Mouse (Mus musculus) spleen, embryonic (tissue): ENCODE measurements around the gene Lrrc30.

Experiments
- CTCF ChIA-PET: fragments of 350-600 bp; sonication (Branson Sonifier 250); formaldehyde crosslinking; loops from one replicate; lab custom pipeline; 2022; lab: Charles Lee

Lrrc30 gene

DNA sequence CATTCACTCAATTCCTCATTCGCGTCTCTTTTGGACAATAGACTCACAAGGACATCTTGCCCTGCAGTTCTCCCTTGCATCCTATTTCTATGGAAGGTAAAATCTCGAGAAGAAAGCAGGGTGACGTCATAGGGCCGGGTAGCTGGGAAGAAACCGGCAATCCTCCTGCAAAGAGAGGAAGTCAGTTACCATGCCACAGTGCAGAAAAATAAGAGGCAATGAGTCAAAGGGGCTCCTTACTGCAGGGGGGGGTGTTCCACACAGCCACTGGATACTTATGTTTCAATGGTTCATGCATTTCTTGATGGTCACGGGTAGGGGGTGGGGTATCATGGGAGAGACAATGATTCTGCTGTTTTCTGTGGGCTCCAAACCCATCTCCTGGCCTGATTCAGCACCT, 49.1 kb downstream of the Lrrc30 start:
- CTCF ChIA-PET: no interaction called here

DNA sequence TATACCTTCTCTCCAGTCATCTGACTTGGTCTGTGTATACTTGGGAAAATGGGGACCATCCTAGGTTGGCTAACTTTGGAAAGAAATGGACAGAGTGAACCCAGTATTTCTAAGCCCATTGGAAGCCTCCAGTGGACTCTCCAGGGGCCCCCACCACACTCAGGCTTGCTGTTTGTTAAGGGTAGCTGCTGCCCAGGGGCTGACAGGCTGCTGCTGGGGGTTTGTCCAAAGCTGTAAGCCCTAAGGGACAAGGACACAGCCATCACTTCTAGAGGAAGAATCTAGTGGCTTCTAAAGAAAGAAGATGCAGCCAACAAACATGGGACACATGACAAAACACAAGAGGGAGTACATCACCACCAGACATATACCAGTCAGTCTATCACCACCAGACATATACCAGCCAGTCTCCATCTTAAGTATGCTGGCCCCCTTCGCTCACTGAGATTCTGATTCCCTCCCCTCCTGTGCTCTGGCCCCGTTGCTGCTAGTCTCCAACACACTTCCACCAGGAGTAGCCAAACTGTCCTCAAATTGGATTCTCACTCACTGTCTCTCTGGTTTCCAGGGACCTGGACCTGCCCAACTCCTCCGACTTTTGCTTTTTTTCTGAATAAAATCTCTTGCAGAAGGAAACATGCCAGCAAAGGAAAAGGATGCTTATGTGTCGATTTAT, 49.7 kb downstream of the Lrrc30 start:
- CTCF ChIA-PET: no interaction called here

- CTCF ChIA-PET: no interaction called here
These were observed 50.7 kb downstream of the Lrrc30 start for GRCm38 (mm10) chr17:67581839-67582238.
